Mouse (Mus musculus) stomach, embryonic 15.5 days (tissue): ENCODE measurements around the gene Mamdc2. TPM values are rescaled to one million over a fixed set of nuclear protein-coding genes. Genes with fewer than 3 reads are reported as not detected.
"Not testable (repeated sequence)": the region's sequence is repeated elsewhere in the genome, so short reads cannot be mapped to it uniquely, and the experiment has no call there.

Experiments used
- ATAC-seq: fragments of 200-750 bp; cut with Nextera tagmentation; 2 replicates; pipeline ENCODE4 v1.8.0; 2017; ENCODE audit warnings: low read depth, moderate number of reproducible peaks, moderate TSS enrichment; ENCODE audit not compliant: insufficient read depth, low FRiP score
- H3K27ac ChIP-seq: fragments of 300-500 bp; sonication (generic); 2 replicates; pipeline ENCODE4 v1.5.1; 2015; ENCODE audit warnings: mild to moderate bottlenecking, inconsistent platforms
- H3K27me3 ChIP-seq: fragments of 300-500 bp; sonication (generic); replicated peaks from 2 replicates; pipeline ENCODE4 v1.6.1; 2015; ENCODE audit warnings: inconsistent platforms
- H3K36me3 ChIP-seq: fragments of 300-500 bp; sonication (generic); 2 replicates; pipeline ENCODE4 v1.6.1; 2015; ENCODE audit warnings: inconsistent platforms
- H3K4me1 ChIP-seq: fragments of 300-500 bp; sonication (generic); 2 replicates; pipeline ENCODE4 v1.6.1; 2015; ENCODE audit warnings: inconsistent platforms
- H3K4me2 ChIP-seq: fragments of 300-500 bp; sonication (generic); 2 replicates; pipeline ENCODE4 v1.6.1; 2015; ENCODE audit warnings: mild to moderate bottlenecking, inconsistent platforms
- H3K4me3 ChIP-seq: fragments of 300-500 bp; sonication (generic); replicated peaks from 2 replicates; pipeline ENCODE4 v1.5.1; 2015; ENCODE audit warnings: inconsistent platforms
- H3K9ac ChIP-seq: fragments of 300-500 bp; sonication (generic); 2 replicates; pipeline ENCODE4 v1.6.1; 2015; ENCODE audit warnings: inconsistent platforms
- H3K9me3 ChIP-seq: fragments of 300-500 bp; sonication (generic); 2 replicates; pipeline ENCODE4 v1.6.1; 2016; ENCODE audit warnings: inconsistent platforms
- WGBS: fragments of 180-500 bp; shearing (Covaris S2); methylation state at CpG from one replicate; pipeline ENCODE4 v1.1.7; 2015; 5-methylcytosine and 5-hydroxymethylcytosine counted together
- polyA plus RNA-seq: library from polyadenylated mRNA; unstranded; fragments of >200 nt; fragmentation: Nextera tagmentation; extraction: Ambion mirVana; gene quantifications from 2 replicates; pipeline ENCODE4 v1.2.1, GENCODE M21; 2015

Mamdc2 gene
- 3.8 and 4.1 TPM in 2 replicates for polyA plus RNA-seq

DNA sequence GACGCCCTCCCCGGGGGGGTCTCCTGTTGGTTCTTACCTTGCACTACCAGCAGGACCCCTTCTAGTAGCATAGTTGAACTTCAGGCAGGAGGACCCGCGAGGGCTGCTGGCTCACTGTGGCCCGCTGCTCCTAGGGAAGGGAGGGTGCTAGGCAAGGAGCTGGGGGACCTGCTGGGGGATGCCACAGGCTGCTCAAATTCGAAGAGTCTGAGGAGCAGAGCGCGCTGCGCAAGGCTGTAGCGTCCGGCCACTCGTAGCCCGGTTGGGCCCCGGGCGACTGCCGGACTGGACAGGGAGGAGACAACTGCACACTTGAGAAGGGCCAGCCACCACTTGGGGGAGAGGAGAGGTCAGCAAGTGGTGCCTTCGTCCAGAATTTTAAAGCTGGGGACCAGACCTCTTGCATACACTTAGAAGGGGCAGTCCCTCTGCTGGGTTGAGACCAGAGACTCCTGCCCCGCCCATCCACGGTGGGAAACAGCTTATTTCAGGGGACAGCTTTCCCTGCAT is at the start of gene Mamdc2:
TSS of gene Mamdc2 (minus strand) at position 455 of the 510 bp plus-strand sequence.
- no peaks in the 10 kb centered on the region for H3K36me3 ChIP-seq
- peak; percentile 45; the same call in 1 of the 2 replicates for ATAC-seq
- peak within 1 kb of the TSS; percentile 1; the same call in 1 of the 2 replicates for H3K9ac ChIP-seq
- peak within 1 kb of the TSS; percentile 47 for H3K4me3 ChIP-seq
- H3K4me2 ChIP-seq: peak within 1 kb of the TSS; percentile 97
- H3K27me3 ChIP-seq: no peaks in the 10 kb centered on the region
- H3K9me3 ChIP-seq: no peaks in the 10 kb centered on the region
- 2% methylated on average over 19 of the region's 19 CpGs for WGBS
- H3K27ac ChIP-seq: no peak within 1 kb of the TSS
- H3K4me1 ChIP-seq: peaks cover 8% of the 10 kb centered on the region

DNA sequence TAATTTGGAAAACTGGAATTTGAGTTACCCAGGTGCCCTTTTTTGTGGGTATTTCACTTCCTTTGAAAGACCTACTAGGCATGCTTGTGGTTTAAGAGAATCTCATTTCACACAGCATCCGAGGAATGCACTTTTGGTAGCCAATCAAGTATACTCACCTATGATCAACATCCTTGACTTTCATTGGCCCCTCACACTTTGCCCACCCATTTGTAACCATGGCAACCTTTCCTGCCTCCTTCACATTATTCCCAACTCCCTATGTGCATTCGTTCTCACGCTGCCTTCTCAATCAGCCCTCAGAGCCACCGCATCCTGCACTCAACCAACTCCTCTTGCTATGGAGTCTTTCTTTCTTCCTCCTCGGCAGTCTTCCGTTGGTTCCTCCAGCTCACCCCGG is 49.8 kb upstream of the Mamdc2 start:
- no peaks in the 10 kb centered on the region for H3K27me3 ChIP-seq
- no peak overlapping the region for H3K9ac ChIP-seq
- peaks cover 3% of the 10 kb centered on the region; the same call in 1 of the 2 replicates for H3K4me1 ChIP-seq
- no peaks in the 10 kb centered on the region for H3K36me3 ChIP-seq
- no peaks in the 10 kb centered on the region for H3K9me3 ChIP-seq
- no peak overlapping the region for H3K4me3 ChIP-seq
- 90% methylated on average over 7 of the region's 7 CpGs for WGBS
- H3K27ac ChIP-seq: no peak overlapping the region
- no peak for ATAC-seq
- H3K4me2 ChIP-seq: no peak overlapping the region

DNA sequence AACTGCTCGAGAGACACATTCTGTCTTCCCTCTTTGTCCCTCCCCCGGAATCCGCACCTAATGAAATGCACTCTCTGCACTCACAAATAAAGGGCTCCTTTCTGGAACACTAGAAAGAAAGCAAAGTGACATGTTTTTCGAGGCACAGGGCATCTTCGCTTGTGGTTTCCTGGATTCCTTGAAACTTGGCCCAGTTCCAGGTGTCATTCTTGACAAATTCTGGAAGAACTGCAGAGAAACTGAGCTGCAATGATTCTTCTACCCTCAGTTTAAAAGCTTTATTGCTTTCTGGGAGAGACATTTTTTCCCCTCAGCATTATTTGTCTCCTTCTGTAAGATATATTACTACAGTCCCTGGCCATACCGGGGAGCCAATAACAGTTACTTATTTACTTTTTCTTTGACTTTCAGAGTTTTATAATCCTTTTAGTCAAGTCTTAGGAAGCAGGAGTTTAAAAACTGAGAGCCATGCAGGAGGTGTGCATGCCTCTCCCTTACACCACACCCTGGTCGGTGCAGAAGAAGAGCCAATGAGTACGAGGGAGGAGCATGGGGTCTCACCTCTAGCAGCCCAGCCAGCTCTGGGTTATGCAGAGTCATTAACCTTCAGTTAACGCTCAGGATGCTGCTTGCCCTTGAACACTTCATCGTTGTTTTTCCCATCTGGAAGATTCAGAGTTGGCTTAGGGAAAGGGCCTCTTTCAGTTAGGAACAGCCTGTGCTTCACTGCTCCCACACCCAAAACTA is 49.1 kb upstream of the Mamdc2 start:
- peaks cover 3% of the 10 kb centered on the region; the same call in 1 of the 2 replicates for H3K4me1 ChIP-seq
- no peaks in the 10 kb centered on the region for H3K27me3 ChIP-seq
- 43% methylated on average over 10 of the region's 10 CpGs for WGBS
- H3K27ac ChIP-seq: no peak overlapping the region
- no peak for ATAC-seq
- no peak overlapping the region for H3K4me3 ChIP-seq
- H3K9ac ChIP-seq: no peak overlapping the region
- no peak overlapping the region for H3K4me2 ChIP-seq
- no peaks in the 10 kb centered on the region for H3K9me3 ChIP-seq
- no peaks in the 10 kb centered on the region for H3K36me3 ChIP-seq

DNA sequence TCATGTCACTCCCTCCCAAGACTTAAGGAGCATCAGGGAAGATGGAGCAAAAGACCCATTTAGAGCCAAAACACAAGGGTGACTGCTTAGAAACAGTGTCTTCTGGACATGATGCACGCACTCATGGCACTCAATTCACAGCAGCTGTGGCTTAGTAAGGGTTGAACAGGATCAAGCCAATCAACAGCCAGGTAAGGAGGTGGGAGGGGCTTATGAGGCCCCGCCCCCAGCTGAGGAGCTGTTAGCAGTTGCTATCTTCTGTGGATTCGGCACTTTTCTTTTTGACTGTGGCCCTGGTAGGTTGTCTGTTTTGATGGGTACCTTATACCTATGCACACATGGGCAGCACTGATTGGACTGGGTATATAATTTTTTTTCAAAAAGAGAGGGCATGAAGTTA is 48.3 kb upstream of the Mamdc2 start:
- Histone ChIP-seq H3K9ac (no peak overlapping the region), H3K27ac (no peak overlapping the region), H3K4me1 (peaks cover 3% of the 10 kb centered on the region; the same call in 1 of the 2 replicates), H3K9me3 (no peaks in the 10 kb centered on the region), H3K4me3 (no peak overlapping the region), H3K4me2 (no peak overlapping the region), H3K27me3 (no peaks in the 10 kb centered on the region), H3K36me3 (no peaks in the 10 kb centered on the region)
- 85% methylated on average over 3 of the region's 3 CpGs for WGBS
- no peak for ATAC-seq

DNA sequence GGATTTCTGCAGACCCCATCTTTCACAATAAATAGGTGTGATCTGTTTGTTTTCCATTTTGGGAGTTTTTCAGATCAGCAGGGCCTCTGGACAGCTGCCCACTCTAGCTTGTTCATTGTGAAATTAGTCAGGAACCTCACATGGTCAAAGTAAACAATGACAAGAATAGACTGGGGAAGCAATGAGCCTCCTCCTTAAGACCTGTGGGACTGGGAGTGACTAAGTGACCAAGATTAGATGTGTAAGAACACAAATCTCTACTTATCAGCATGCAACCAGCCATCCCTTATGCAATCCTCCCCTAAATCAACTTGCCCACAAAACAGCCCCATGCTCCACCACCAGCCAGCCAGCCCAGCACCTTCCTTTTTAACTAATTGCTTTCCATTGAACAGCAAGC is 44.4 kb upstream of the Mamdc2 start:
- no peak for ATAC-seq
- Histone ChIP-seq H3K4me1 (peaks cover 3% of the 10 kb centered on the region; the same call in 1 of the 2 replicates), H3K9ac (no peak overlapping the region), H3K9me3 (no peaks in the 10 kb centered on the region), H3K27me3 (no peaks in the 10 kb centered on the region), H3K4me3 (no peak overlapping the region), H3K27ac (no peak overlapping the region), H3K36me3 (no peaks in the 10 kb centered on the region), H3K4me2 (no peak overlapping the region)

DNA sequence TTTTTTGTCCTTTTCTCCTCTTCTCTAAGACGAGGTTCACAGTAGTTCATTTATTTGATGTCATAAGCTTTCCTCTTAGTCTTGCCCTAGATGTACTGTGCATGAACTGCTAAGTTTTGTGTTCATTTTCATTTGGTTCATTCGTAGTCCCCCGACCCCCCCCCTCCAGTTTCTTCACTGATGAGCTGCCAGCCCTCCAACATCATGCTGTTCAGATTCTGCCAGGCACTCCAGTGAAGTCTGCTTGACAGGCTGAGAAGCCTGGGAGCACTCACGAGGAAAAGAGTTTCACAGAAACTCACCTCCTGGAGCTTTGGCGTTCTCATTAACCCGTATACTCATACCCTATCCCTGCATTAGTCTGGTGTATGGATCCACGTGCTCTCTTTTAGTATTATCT is 42.5 kb upstream of the Mamdc2 start:
- not testable (repeated sequence) for H3K4me1 ChIP-seq, H3K4me3 ChIP-seq, ATAC-seq, H3K36me3 ChIP-seq, H3K27me3 ChIP-seq, H3K4me2 ChIP-seq, H3K27ac ChIP-seq, H3K9ac ChIP-seq, H3K9me3 ChIP-seq
- WGBS: 43% methylated on average over 7 of the region's 7 CpGs

DNA sequence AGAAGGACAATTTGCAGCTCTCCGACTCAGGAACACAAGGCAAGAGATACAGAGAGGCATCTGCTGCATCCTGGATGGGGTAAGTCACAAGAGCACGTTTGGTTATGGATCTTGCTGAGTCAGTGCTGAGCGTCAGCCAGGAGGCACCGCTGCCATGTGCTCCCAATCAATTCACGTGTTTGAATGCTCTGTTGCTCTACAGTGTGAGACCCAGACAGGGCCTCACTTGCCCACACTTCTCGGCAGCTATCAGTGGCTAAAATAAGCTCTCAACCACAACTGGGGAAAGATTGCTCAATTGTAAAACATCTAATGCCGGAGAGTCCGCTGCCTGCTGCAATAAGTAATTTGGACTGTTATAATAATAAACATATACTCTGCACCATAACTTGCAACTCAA is 41.5 kb upstream of the Mamdc2 start:
- no peak overlapping the region for H3K27ac ChIP-seq
- no peak for ATAC-seq
- H3K4me2 ChIP-seq: no peak overlapping the region
- no peak overlapping the region for H3K4me3 ChIP-seq
- H3K27me3 ChIP-seq: no peaks in the 10 kb centered on the region
- H3K36me3 ChIP-seq: no peaks in the 10 kb centered on the region
- no peak overlapping the region for H3K9ac ChIP-seq
- no peaks in the 10 kb centered on the region for H3K4me1 ChIP-seq
- 35% methylated on average over 8 of the region's 8 CpGs for WGBS
- no peaks in the 10 kb centered on the region for H3K9me3 ChIP-seq

DNA sequence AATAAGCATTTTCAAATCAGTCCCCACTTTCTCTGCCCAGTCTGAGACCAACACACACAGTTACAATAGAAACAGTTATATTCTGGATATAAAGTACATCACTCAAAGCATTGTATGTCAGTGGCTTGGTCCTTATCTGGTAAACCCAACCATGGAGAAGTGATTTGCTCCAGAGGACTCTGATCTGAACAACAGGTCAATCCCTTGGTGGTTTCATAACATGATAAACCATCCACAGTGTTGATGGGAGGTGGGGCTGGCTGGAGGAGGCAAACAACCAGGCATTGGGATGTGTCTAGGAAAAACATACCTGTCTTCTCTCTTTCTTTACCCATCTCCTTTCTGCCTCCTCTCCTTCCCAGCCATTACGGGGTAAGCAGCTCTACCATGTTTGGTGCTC is 39.2 kb upstream of the Mamdc2 start:
- 94% methylated on average over 1 of the region's 1 CpGs for WGBS
- Histone ChIP-seq H3K4me3 (no peak overlapping the region), H3K4me2 (no peak overlapping the region), H3K27me3 (no peaks in the 10 kb centered on the region), H3K36me3 (no peaks in the 10 kb centered on the region), H3K27ac (no peak overlapping the region), H3K9ac (no peak overlapping the region), H3K9me3 (no peaks in the 10 kb centered on the region), H3K4me1 (no peaks in the 10 kb centered on the region)
- ATAC-seq: no peak

DNA sequence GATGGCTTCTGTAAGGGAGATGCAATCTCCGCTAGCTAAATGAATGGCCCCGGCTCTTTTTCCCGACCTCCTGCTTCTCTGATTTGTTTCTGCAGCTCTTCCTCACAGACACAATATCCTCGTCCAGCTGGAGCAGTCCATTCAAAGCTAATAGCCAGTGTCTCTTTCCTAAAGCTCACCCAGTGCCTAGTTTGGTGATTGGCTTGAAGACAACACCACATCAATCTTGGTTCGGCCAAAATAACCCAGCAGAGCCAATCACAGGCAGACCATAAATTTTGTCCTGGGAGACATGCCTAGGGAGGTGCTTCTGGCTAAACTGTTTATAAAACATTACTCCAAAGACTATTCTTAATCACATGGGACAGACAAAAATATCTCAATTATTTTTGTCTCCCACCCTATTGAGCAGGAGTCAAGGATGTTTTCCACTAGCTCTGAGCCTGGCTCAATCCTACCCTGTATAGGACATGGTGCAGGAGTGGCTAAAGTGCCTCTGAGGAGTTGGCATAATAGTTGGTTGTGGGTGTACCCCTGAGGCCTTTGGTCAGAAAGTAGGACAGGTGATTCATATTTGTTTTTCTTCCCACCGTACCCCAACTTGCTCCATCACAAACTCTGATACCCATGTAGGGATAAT is 38.5 kb upstream of the Mamdc2 start:
- ATAC-seq: no peak
- no peaks in the 10 kb centered on the region for H3K27me3 ChIP-seq
- H3K27ac ChIP-seq: no peak overlapping the region
- H3K9ac ChIP-seq: no peak overlapping the region
- H3K4me1 ChIP-seq: no peaks in the 10 kb centered on the region
- H3K36me3 ChIP-seq: no peaks in the 10 kb centered on the region
- H3K4me2 ChIP-seq: no peak overlapping the region
- no peaks in the 10 kb centered on the region for H3K9me3 ChIP-seq
- H3K4me3 ChIP-seq: no peak overlapping the region
- WGBS: 53% methylated on average over 6 of the region's 6 CpGs

DNA sequence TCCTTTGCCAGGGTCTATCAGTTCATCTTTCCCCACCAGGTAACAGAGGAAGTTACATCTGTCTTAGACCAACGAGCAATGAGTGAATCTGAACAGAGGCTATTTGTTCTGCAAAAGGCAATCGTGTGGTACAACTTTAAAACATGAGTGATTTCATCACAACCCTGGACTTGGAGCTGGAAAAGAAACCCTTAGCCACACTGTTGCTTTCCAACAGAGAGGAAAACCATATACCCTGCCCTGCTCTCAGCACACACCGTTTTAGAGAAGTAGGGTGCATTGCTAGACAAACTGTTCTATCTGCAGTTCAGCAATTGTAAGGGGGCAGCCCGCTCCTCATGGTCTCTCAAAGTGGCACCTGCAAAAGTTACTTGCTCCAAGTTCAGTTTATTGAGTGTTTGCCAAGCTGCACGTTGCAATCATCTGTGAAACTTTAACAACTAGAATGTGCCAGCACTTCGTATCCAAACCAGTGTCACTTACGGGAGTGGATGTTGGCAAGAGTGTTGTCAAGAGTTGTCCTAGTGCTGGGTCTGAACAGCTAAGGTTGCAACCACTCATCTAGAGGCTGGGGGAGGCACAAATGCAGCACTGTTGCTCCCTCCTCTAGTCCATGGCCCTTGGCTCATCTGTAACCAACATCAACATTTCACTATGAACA is 37.8 kb upstream of the Mamdc2 start:
- Histone ChIP-seq H3K4me1 (no peaks in the 10 kb centered on the region), H3K9ac (no peak overlapping the region), H3K4me2 (no peak overlapping the region), H3K27ac (no peak overlapping the region), H3K4me3 (no peak overlapping the region), H3K9me3 (no peaks in the 10 kb centered on the region), H3K27me3 (no peaks in the 10 kb centered on the region), H3K36me3 (no peaks in the 10 kb centered on the region)
- 77% methylated on average over 7 of the region's 7 CpGs for WGBS
- no peak for ATAC-seq

DNA sequence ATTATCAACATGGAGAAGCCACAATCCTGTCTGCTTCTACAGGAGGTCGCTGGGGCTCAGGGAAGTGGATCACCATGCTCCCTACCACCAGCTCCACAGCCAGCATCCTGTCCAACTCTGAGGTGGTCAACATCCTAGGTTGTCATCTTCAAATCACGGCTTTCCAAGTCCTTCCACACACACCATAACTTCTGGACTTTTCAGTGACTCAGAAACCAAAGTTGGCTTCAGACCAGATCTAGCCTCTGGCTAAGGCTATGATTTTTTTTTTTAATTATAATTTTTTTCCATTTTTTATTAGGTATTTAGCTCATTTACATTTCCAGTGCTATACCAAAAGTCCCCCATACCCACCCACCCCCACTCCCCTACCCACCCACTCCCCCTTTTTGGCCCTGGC is 34.3 kb upstream of the Mamdc2 start:
- not testable (repeated sequence) for H3K4me1 ChIP-seq, ATAC-seq, H3K9me3 ChIP-seq, H3K27me3 ChIP-seq, H3K4me3 ChIP-seq, H3K9ac ChIP-seq, H3K36me3 ChIP-seq, H3K27ac ChIP-seq, H3K4me2 ChIP-seq
- 81% methylated on average over 2 of the region's 2 CpGs for WGBS

DNA sequence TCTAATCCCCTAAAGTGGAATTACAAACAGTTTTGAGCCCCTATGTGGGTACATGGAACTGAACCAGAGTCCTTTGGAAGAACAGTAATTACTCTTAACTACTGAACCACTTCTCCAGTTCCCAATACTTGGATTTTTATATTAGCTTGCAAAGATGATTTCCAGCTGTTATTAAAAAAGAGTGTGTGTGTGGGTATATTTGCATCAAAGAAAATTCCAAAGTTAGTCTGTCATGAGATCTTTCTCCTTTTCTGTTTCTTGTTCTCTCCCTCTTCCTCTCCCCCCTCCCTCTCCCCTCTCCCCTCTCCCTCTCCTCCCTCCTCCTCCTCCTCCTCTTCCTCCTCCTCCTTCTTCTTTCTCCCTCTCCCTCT is 31.3 kb upstream of the Mamdc2 start:
- Histone ChIP-seq H3K4me2 (no peak overlapping the region), H3K27ac (no peak overlapping the region; the same call in 1 of the 2 replicates), H3K4me3 (no peak overlapping the region), H3K9me3 (no peaks in the 10 kb centered on the region), H3K4me1 (no peaks in the 10 kb centered on the region), H3K9ac (no peak overlapping the region), H3K27me3 (no peaks in the 10 kb centered on the region), H3K36me3 (no peaks in the 10 kb centered on the region)
- no peak for ATAC-seq
